Mouse (Mus musculus): ENCODE measurements around the gene Arl4c.
"Not testable (repeated sequence)": the region's sequence is repeated elsewhere in the genome, so short reads cannot be mapped to it uniquely, and the experiment has no call there.

Arl4c gene

GRCm38 (mm10) chr1:88656096-88656480 is 45.9 kb downstream of the Arl4c start:
- no peak for DNase-seq (ENCODE audit: extremely low read depth, low read depth)

- DNase-seq (ENCODE audit: extremely low read depth, low read depth): no peak
Measured at GRCm38 (mm10) chr1:88655473-88656095, 46.4 kb downstream of the Arl4c start.

DNA sequence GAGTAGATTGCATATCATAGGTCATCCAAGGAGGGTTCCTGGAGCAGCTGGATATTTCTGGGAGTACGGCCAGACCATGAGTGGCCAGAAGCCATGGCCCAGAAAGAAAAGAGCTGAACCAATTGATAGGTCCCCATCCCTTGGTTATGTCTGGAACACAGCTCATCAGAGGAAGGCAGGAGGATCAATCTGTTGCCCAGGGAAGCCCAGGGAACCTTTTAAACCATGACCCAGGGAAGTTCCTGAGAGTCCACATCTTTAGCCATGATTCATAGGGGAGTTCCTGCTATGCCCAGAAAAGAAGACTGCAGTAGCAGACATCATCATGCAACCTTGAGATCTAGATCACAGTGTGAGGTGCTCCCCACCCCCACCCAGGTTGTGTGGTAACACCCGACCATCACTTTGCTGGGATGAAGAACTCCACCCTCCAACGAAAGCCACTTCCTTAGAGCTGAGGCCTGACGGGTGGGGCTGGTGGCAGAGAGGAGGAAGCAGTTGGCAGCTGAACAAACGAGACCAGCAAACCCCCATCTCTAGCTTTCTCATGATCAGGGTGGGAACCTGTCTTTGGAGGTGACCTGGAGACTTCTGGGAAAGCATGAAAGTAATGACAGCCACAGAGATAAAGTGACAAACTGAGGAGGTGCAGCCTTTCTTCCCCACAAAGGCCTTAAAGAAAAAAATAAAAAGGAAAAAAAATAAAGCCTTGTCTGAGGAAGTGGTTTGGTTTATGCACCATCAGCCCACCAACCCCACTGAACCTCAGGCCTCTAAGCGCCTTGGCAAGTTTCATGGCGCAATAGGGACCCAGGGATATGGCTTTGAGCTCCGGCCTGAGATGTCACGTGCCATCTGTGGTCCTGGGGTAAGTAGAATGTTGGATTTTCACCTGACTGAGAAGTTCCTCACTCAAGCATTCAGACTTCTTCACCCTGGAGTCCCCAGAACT is 47.2 kb downstream of the Arl4c start:
- peak; percentile 19 for DNase-seq (ENCODE audit: extremely low read depth, low read depth)

- DNase-seq (ENCODE audit: extremely low read depth, low read depth): no peak
Measured at GRCm38 (mm10) chr1:88653614-88654520, 48.2 kb downstream of the Arl4c start.

DNA sequence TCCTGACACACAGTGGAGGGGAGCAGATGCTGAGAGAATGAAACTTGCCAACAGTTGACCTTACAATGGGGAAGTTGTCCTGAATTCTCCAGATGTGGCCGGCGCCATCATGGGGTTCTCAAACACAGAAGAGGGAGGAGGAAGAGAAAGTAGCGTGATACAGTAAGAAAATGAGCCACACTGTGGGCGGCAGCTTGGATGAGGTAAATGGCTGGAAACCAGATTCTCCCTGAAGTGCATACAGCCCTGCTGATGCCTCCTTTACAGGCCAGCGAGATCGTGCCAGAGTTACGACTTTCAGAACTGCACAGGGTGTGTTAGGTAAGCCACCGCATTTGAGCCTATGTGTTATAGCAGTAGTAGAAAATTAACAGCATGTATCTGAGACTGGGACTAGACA is 49.3 kb downstream of the Arl4c start:
- no peak for DNase-seq (ENCODE audit: extremely low read depth, low read depth)

DNA sequence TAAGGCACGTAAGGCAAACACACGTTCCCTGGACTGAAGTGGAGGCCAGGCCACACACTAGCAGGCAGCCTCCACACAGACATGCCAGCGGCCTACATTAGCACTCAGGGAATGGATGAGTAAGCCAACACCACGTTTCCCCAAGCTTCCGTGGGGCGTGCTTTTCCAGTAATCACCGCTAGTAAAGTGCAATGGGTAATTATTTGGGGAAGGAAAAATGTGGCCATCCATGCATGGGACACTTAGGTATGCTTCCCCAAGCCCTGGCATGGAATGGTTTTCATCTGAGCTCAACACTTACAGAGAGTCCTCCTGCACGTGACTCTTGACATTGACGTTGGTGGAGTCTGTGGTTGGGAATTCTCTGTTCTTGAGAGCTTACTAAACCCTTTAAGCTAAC is 50.4 kb downstream of the Arl4c start:
- DNase-seq (ENCODE audit: extremely low read depth, low read depth): no peak

- no peak for DNase-seq (ENCODE audit: extremely low read depth, low read depth)
Measured at GRCm38 (mm10) chr1:88648742-88649141, 53.3 kb downstream of the Arl4c start.

GRCm38 (mm10) chr1:88645599-88646119 is 56.4 kb downstream of the Arl4c start:
- no peak for DNase-seq (ENCODE audit: extremely low read depth, low read depth)

- no peak for DNase-seq (ENCODE audit: extremely low read depth, low read depth)
Measured at GRCm38 (mm10) chr1:88644417-88644816, 57.6 kb downstream of the Arl4c start.

- DNase-seq (ENCODE audit: extremely low read depth, low read depth): no peak
Measured at GRCm38 (mm10) chr1:88643181-88643823, 58.7 kb downstream of the Arl4c start.

- no peak for DNase-seq (ENCODE audit: extremely low read depth, low read depth)
Measured at GRCm38 (mm10) chr1:88642735-88643134, 59.3 kb downstream of the Arl4c start.

GRCm38 (mm10) chr1:88641678-88642215 is 60.3 kb downstream of the Arl4c start:
- DNase-seq (ENCODE audit: extremely low read depth, low read depth): no peak

- DNase-seq (ENCODE audit: extremely low read depth, low read depth): no peak
Measured at GRCm38 (mm10) chr1:88641194-88641593, 60.8 kb downstream of the Arl4c start.

DNA sequence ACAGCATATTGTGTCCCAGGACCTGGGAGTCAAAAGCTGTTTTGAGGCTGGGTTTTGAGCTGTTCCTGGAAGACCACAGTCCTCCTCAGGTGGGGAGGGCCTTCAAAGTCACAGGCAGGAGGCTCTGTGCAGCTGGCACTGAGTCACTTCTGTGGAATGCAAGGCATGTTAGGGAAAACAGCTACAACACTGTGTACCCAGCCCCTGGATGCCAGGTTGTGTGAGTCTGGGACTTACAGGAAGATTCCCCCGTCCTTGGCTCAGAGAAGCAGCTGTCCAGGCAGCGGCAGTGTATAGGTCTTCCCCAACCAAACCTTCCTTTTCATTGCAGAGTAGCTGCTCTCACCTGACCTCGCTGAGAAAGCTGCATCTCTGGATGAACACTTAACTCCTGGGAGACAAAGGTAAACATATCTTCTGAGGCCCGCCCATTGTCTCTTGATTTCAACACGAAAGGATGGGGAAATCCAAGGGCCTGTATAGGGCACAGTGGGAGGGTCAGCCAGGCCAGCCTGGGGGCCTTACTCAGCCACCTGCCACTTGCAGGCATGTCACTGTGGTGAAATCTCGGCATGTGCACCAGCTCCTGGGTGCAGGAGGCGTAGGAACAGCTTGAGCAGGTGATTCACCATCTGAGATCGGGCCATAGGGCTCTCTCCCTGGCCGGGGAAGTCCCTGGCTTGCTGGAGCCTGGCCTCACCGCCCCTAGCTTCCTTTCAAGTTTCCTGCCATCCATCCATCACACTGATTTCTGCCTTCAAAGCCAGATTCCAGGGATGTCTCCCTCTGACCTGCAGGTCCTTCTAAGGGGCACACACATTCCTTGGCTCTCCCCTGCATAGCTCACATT is 62.4 kb downstream of the Arl4c start:
- no peak for DNase-seq (ENCODE audit: extremely low read depth, low read depth)

DNA sequence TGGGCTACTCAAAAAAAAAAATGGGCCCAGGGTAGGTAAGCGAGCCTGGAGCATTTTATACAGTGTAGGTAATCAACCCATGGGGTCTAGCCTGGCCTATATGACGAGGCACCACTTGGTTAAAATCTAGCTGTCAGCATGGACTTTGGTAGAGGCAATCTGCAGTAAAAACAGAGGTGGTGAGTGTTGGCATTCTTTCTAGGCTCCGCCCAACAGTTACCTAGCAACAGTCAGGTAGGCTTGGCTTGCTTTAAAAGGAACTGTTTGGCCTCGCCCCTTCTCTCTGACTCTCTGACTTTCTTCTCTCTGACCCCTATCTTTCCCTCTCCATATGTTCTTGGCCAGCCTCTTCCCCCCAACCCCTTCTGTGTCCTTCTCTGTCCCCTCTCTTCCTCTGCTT is 63.4 kb downstream of the Arl4c start:
- DNase-seq (ENCODE audit: extremely low read depth, low read depth): no peak

DNA sequence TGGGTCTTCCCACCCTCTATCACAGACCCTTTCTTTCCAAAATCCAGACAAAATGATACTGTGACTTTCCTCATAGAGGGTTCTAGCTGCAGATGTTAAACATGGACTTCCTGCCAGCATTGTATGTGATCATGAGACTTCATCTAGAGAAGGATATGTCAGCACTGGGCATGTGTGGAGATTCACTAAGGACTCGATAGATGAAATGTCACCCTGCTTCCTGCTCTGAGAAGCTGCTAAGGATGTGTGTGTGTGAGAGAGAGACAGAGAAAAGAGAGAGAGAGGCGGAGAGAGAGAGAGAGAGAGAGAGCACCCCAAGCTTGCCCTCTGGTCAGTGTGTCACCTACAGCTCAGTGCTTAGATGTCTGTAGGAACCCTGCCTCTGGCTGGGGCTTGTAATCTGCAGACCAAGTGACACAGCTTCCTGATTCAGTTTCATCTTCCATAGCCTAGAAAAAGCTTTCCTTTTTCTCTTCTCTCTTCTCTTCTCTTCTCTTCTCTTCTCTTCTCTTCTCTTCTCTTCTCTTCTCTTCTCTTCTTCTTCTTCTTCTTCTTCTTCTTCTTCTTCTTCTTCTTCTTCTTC is 65.4 kb downstream of the Arl4c start:
- not testable (repeated sequence) for DNase-seq (ENCODE audit: extremely low read depth, low read depth)

DNA sequence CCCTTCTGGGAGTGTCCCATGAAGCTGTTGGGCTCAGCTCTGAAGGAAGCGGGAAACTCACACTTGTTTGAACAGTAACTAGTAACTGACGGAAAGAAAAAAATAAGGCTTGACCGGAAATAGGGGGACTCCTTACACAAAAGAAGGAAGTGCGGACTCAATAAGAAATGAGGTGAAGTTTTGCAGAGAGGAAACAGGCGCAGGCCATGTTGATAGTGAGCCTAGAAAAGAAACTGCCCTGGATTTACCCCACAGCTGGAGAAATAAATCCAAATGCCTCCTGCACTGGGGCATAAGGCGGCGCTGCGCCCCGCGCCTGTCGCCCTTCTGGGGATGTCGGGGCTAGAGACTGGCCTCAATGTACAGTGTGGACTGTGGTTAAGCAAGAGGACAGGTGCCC is 66.4 kb downstream of the Arl4c start:
- DNase-seq (ENCODE audit: extremely low read depth, low read depth): no peak

GRCm38 (mm10) chr1:88632851-88633250 is 69.2 kb downstream of the Arl4c start:
- no peak for DNase-seq (ENCODE audit: extremely low read depth, low read depth)

DNA sequence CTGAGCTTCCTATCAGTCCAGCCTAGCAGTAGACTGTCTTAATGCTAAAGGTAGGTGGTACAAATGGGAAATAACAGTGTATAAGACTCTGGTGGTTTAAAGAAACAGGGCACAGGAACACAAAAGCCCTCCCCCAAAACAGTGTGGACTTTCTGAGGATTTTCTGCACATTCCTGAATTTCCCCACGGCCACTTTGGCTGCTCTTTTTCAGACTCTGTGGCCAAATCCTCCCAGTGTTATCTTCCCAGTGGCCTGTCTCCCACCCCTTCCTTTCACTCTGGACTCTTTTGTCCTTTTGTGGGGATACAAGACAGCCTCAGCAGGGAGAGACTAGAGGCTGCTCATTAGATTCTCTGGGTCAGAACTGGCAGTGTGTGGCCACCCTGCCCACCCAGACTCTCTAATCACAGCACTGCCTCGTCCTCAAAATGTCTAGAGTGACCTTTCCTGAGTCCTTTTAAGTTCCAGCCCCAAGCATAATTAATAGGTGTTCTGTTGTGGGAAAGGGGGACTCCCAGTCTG is 72.0 kb downstream of the Arl4c start:
- no peak for DNase-seq (ENCODE audit: extremely low read depth, low read depth)

Measured in MEL-GATA-1-ER (cell line).